Mouse (Mus musculus) bone marrow, adult 2 months (tissue): ENCODE data around the gene Sptan1.

Experiments used
- CTCF ChIP-seq: fragments of 200-500 bp; IDR thresholded peaks from 2 replicates; pipeline ENCODE4 v1.5.1; 2011; ENCODE audit warnings: low read length, control low read depth; ENCODE audit not compliant: control insufficient read depth, insufficient read depth
- POLR2A ChIP-seq: fragments of 200-500 bp; IDR thresholded peaks from 2 replicates; pipeline ENCODE4 v1.6.1; 2011; ENCODE audit warnings: low read depth, mild to moderate bottlenecking, control low read depth, low read length, borderline replicate concordance; ENCODE audit not compliant: control insufficient read depth

DNA sequence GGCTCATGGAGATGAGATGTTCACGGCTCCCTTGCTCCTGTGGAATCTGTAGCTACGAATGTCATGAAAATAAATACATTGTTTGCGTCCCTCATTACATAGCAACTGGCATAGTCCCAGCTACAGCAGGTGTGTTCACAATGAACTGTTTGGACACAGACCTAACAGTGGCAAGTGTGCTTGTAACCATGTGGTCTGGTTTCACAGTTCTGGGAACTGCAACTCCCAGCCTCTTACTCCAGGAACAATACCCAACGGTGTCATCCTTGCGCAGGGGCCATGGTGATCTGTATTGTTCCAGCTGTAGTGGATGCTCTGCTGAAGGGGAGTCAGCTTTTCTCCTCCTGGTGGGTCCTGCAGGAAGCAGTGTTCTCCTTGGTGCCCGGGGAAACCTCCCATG lies 34.2 kb upstream of the Sptan1 start:
- TF ChIP-seq POLR2A (no peak), CTCF (no peak)
